Mouse (Mus musculus) thymus, adult 2 months (tissue): ENCODE measurements around the gene Ank3.

Experiments used
- CTCF ChIP-seq: fragments of 200-500 bp; IDR thresholded peaks from 2 replicates; pipeline ENCODE4 v1.5.1; 2012; ENCODE audit warnings: mild to moderate bottlenecking, control low read depth, low read length, moderate library complexity, borderline replicate concordance; ENCODE audit not compliant: control insufficient read depth, poor library complexity, insufficient read depth; ENCODE audit errors: extremely low read depth
- POLR2A ChIP-seq: fragments of 200-500 bp; IDR thresholded peaks from 2 replicates; pipeline ENCODE4 v1.6.1; 2012; ENCODE audit warnings: mild to moderate bottlenecking, low read length, control low read depth, moderate library complexity; ENCODE audit not compliant: control insufficient read depth, poor library complexity, insufficient read depth; ENCODE audit errors: extremely low read depth

- no peak for TF ChIP-seq CTCF
- TF ChIP-seq POLR2A: no peak
Observed at GRCm38 (mm10) chr10:69546643-69547042, 148.1 kb downstream of the Ank3 start.
